Mouse (Mus musculus) G1E (cell line): ENCODE results near the gene Maco1. TPM values are rescaled to one million over a fixed set of nuclear protein-coding genes. Genes with fewer than 3 reads are reported as not detected.

ENCODE experiments used
- ATAC-seq: 2 replicates; pipeline ENCODE4 v1.8.0; 2016; ENCODE audit warnings: mild to moderate bottlenecking; ENCODE audit not compliant: insufficient number of reproducible peaks, poor library complexity, low FRiP score, severe bottlenecking; ENCODE audit errors: extremely low read depth
- DNase-seq: peaks from one replicate; pipeline ENCODE4 v3.0.0; 2012; ENCODE audit warnings: low spot score
- H3K27me3 ChIP-seq: 2 replicates; pipeline ENCODE4 v1.6.1; 2012; ENCODE audit warnings: mild to moderate bottlenecking, low read length, inconsistent platforms; ENCODE audit not compliant: insufficient read depth
- H3K36me3 ChIP-seq: replicated peaks from 2 replicates; pipeline ENCODE3; 2012; ENCODE audit warnings: mild to moderate bottlenecking, inconsistent platforms
- H3K4me1 ChIP-seq: 2 replicates; pipeline ENCODE4 v1.6.1; 2012; ENCODE audit warnings: low read depth, low read length, inconsistent platforms, mixed read lengths; ENCODE audit not compliant: insufficient read depth
- H3K4me3 ChIP-seq: 2 replicates; pipeline ENCODE4 v1.5.1; 2012; ENCODE audit warnings: low read depth, mild to moderate bottlenecking, inconsistent platforms, low read length, moderate library complexity, mixed read lengths
- H3K9me3 ChIP-seq: replicated peaks from 2 replicates; pipeline ENCODE4 v1.6.1; 2012; ENCODE audit warnings: inconsistent platforms
- CTCF ChIP-seq: IDR thresholded peaks from 2 replicates; pipeline ENCODE4 v1.5.1; 2012; ENCODE audit warnings: low read depth, low read length, inconsistent platforms, mixed read lengths
- GATA1 ChIP-seq: IDR thresholded peaks from 2 replicates; pipeline ENCODE4 v1.6.1; 2012; ENCODE audit warnings: borderline replicate concordance, low read length, inconsistent platforms, mixed read lengths
- GATA2 ChIP-seq: IDR thresholded peaks from 2 replicates; pipeline ENCODE4 v1.6.1; 2012; ENCODE audit warnings: low read depth, low read length, inconsistent platforms, borderline replicate concordance
- POLR2AphosphoS5 ChIP-seq: IDR thresholded peaks from 2 replicates; pipeline ENCODE4 v1.6.1; 2012; ENCODE audit warnings: low read depth, low read length, inconsistent platforms; ENCODE audit not compliant: insufficient replicate concordance
- TAL1 ChIP-seq: conservative IDR thresholded peaks from 2 replicates; pipeline ENCODE4 v1.6.1; 2012; ENCODE audit warnings: low read depth, low read length, inconsistent platforms, mixed read lengths
- polyA plus RNA-seq: library from polyadenylated mRNA; stranded (reverse); fragments of >175 nt; gene quantifications from 2 replicates; pipeline ENCODE4 v1.2.3, GENCODE M21; 2012
- total RNA-seq, 2 experiments: library from RNA; stranded (forward) in 1 of 2; stranded (reverse) in 1 of 2; fragments of 200-1000 nt in 1 of 2; fragments of >200 nt in 1 of 2; fragmentation: Nextera tagmentation in 1 of 2; gene quantifications; 2 replicates each; pipeline ENCODE4 v1.2.3; 2014 to 2017

Gene Maco1
- total and polyA plus RNA-seq, 3 experiments = 11.3 to 74.9 (median 49.3) TPM

DNA sequence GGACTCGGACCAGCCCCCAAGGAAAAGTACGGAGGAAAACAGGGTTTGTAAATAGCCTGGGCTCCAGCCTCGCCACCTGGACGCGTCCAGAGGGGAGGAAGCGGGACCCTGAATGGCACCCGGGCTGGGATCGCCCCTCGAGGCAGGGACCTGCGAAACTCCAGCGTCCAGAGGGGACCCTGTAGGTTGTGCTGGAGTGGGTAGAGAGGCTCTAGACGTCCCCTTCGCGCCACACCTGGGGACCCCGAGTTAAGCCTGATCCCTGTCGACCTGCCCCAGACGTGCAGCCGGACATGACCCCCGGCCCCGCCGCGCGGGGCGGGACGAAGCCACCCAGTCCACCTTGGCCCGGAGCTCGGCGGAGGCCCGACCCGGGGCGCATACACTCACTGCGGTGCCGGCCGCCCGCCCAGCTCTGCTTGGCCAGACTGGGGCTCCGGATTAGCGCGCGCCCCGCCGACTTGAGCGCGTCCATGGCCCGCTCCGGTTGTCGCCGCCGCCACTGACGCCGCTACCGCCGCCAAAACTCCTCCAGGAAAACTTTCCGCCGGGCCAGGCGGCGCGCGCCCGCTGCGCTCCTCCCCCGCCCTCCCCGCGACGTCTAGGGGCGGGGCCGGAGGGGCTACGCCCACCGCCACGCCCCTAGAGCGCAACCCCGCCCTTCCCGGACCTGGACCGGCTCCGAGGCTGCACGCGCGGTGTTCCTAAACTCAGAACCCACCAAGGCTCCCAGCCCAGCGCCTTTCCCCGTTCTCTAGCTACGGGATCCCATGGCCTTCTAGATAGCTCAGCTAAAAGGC is 85.5 kb downstream of the Maco1 start, which contains the start of gene Ldlrap1:
Ldlrap1 (minus strand) TSS at position 599 of the 800 bp plus-strand sequence.
- ATAC-seq (no peak), DNase-seq (peak; percentile 61)
- Histone ChIP-seq H3K4me3 (peak within 1 kb of the TSS; percentile 84), H3K4me1 (peaks cover 80% of the 10 kb centered on the region), H3K9me3 (no peaks in the 10 kb centered on the region), H3K27me3 (no peaks in the 10 kb centered on the region), H3K36me3 (peaks cover 28% of the 10 kb centered on the region)
- no peak for TF ChIP-seq GATA2
- TF ChIP-seq CTCF = no peak
- no peak for TF ChIP-seq POLR2AphosphoS5
- TF ChIP-seq TAL1 = no peak
- no peak for TF ChIP-seq GATA1

DNA sequence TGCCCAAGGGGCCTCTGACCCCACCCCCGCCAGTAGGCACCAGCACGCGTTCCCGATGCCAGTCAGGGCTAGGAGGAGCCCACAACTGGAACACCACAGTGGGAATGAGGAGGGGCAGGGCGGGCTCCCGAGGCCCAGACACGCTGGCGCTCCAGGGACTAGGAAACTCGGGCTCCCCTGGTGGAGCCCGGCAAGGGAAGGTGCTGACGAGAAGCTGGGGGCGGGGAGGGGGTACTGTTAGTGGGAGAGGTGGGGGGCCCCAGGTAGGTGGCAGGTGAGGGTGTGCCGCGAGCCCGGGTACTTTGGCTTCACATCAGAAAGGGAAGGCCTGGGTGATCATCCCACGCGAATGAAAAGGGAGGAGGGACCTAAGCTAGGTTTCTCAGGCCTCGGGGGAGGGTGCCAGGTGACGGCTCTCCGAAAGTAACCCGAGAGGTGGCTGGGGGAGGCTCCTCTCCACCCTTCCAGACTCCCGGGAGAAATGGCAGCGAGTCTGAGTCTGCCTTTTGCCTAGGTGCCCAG is 86.2 kb downstream of the Maco1 start:
- Histone ChIP-seq H3K27me3 (no peaks in the 10 kb centered on the region), H3K4me1 (peaks cover 80% of the 10 kb centered on the region), H3K36me3 (peaks cover 35% of the 10 kb centered on the region), H3K4me3 (peak overlapping the region; percentile 84), H3K9me3 (no peaks in the 10 kb centered on the region)
- no peak for DNase-seq
- TF ChIP-seq POLR2AphosphoS5 (no peak), GATA2 (no peak), TAL1 (no peak), CTCF (no peak), GATA1 (no peak)
- no peak for ATAC-seq

DNA sequence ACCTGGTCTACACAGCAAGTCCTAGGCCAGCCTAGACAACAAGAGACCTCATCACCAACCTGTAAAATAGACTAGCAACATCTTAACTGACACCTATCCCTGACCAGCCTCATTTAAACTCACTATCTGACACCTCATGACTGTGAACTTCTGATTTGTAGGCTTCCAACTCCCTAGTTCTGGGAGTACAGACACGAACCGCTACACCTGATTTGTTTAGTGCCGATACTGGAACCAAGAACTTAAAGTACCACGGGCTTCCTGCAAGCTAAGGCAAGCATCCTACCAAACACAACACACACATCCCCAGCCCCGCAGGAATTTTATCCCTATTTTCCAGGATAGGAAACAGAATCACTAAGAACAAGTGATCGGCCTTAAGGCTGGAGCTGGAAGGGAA is 86.9 kb downstream of the Maco1 start:
- Histone ChIP-seq H3K4me1 (peaks cover 83% of the 10 kb centered on the region), H3K4me3 (peak overlapping the region; percentile 84), H3K27me3 (no peaks in the 10 kb centered on the region), H3K36me3 (peaks cover 41% of the 10 kb centered on the region), H3K9me3 (no peaks in the 10 kb centered on the region)
- ATAC-seq (no peak), DNase-seq (no peak)
- TF ChIP-seq TAL1 (no peak), POLR2AphosphoS5 (no peak), GATA2 (no peak), CTCF (no peak), GATA1 (no peak)

DNA sequence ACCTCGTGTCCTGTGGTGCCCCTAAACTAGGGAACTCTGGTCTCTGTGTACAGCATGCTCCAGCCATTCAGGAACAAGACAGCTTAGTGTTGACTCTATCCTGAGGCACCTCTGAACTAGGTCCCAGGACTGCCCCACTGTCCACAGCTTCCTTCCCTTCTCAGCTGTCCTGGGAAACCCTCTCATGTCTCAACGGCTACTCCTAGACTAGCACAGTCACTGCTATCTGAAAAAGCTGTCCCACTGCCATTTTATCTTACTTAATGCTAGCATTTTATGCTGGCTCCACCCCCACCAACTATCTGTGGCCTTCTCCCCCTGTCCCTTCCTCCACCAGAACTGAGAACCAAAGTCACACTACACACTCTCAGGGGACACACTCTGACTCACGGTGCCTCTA is 88.8 kb downstream of the Maco1 start:
- Histone ChIP-seq H3K36me3 (peaks cover 58% of the 10 kb centered on the region), H3K27me3 (no peaks in the 10 kb centered on the region), H3K4me3 (peak overlapping the region; percentile 43; the same call in 1 of the 2 replicates), H3K9me3 (no peaks in the 10 kb centered on the region), H3K4me1 (peaks cover 93% of the 10 kb centered on the region)
- TF ChIP-seq GATA1 (no peak), POLR2AphosphoS5 (no peak), CTCF (no peak), GATA2 (no peak), TAL1 (no peak)
- ATAC-seq (no peak), DNase-seq (no peak)

DNA sequence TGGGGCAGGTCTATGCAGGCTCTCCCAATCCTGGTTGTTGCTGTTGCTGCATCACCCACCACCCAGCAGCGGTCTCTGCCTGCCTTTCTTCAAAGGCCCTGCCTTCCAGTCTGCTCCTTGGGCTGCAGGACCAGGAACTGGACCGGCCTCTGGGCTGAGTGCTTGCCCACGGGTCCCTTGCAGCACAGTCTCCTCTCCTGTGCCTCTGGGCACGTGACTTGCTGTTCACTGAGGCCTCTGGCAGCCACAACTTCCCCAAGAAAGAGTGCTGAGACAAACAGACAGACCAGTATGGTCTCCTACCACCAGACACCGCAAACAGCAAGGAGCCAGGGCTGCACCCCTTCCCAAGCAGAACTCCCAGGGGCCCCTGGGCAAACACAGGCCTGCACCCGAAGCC is 90.8 kb downstream of the Maco1 start:
- peaks cover 96% of the 10 kb centered on the region for H3K4me1 ChIP-seq
- peak overlapping the region; percentile 67; the same call in 1 of the 2 replicates for H3K4me3 ChIP-seq
- peaks cover 76% of the 10 kb centered on the region for H3K36me3 ChIP-seq
- peak; percentile 63 for DNase-seq
- no peaks in the 10 kb centered on the region for H3K9me3 ChIP-seq
- peak; percentile 47 for ATAC-seq
- H3K27me3 ChIP-seq = no peaks in the 10 kb centered on the region
- TF ChIP-seq CTCF = no peak
- TF ChIP-seq TAL1 = no peak
- TF ChIP-seq POLR2AphosphoS5 = no peak

DNA sequence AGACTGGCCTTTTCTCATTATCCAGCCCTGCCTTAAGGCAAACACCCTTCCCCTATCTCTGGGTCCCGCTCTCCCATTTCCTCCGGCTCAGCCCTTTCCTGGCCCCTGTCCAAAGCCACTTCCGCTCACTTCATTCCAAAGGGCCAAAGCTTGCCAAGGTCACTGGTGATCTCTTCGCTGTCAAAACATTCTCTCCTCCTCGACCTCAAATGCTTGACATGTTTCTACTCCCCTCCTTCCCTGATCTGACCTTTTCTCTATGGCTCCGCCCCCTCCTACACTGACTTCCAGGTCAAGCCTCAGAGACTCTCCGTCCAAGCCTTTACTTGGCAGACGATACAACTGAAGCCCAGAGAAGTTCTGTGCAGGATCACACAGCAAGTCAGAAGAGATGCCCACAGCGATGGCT is 92.3 kb downstream of the Maco1 start:
- no peaks in the 10 kb centered on the region for H3K27me3 ChIP-seq
- DNase-seq = no peak
- no peak for ATAC-seq

More for the DNA sequence above, 92.3 kb downstream of the Maco1 start:
- TF ChIP-seq POLR2AphosphoS5 = no peak
- no peak for TF ChIP-seq TAL1
- no peak for TF ChIP-seq GATA1
- no peak for TF ChIP-seq GATA2
- TF ChIP-seq CTCF = no peak
- Histone ChIP-seq H3K4me3 (no peak overlapping the region; the same call in 1 of the 2 replicates), H3K36me3 (peaks cover 88% of the 10 kb centered on the region), H3K9me3 (no peaks in the 10 kb centered on the region), H3K4me1 (peaks cover 91% of the 10 kb centered on the region)
